Mouse (Mus musculus) midbrain, embryonic 15.5 days (tissue): ENCODE results near the gene Gpr15. TPM values are rescaled to one million over a fixed set of nuclear protein-coding genes. Genes with fewer than 3 reads are reported as not detected.

Experiments used
- ATAC-seq: fragments of 200-750 bp; cut with Nextera tagmentation; replicated peaks from 2 replicates; pipeline ENCODE4 v1.8.0; 2017; ENCODE audit warnings: moderate TSS enrichment
- H3K27ac ChIP-seq: fragments of 300-500 bp; sonication (generic); 2 replicates; pipeline ENCODE4 v1.5.1; 2015; ENCODE audit warnings: mild to moderate bottlenecking, inconsistent platforms
- H3K27me3 ChIP-seq: fragments of 300-500 bp; sonication (generic); replicated peaks from 2 replicates; pipeline ENCODE4 v1.6.1; 2015; ENCODE audit warnings: inconsistent platforms
- H3K36me3 ChIP-seq: fragments of 300-500 bp; sonication (generic); replicated peaks from 2 replicates; pipeline ENCODE4 v1.6.1; 2015; ENCODE audit warnings: inconsistent platforms
- H3K4me1 ChIP-seq: fragments of 300-500 bp; sonication (generic); 2 replicates; pipeline ENCODE4 v1.6.1; 2015; ENCODE audit warnings: inconsistent platforms
- H3K4me2 ChIP-seq: fragments of 300-500 bp; sonication (generic); 2 replicates; pipeline ENCODE4 v1.6.1; 2015; ENCODE audit warnings: inconsistent platforms, mild to moderate bottlenecking, moderate library complexity
- H3K4me3 ChIP-seq: fragments of 300-500 bp; sonication (generic); 2 replicates; pipeline ENCODE4 v1.5.1; 2015; ENCODE audit warnings: mild to moderate bottlenecking, inconsistent platforms
- H3K9ac ChIP-seq: fragments of 300-500 bp; sonication (generic); 2 replicates; pipeline ENCODE4 v1.6.1; 2015; ENCODE audit warnings: mild to moderate bottlenecking, inconsistent platforms
- H3K9me3 ChIP-seq: fragments of 300-500 bp; sonication (generic); 2 replicates; pipeline ENCODE4 v1.6.1; 2016; ENCODE audit warnings: inconsistent platforms
- WGBS: fragments of 180-500 bp; shearing (Covaris S2); methylation state at CpG from one replicate; pipeline ENCODE4 v1.1.7; 2015; ENCODE audit warnings: mixed read lengths; 5-methylcytosine and 5-hydroxymethylcytosine counted together
- polyA plus RNA-seq: library from polyadenylated mRNA; unstranded; fragments of >200 nt; fragmentation: Nextera tagmentation; extraction: Ambion mirVana; gene quantifications from 2 replicates; pipeline ENCODE4 v1.2.1, GENCODE M21; 2015

The Gpr15 gene
- polyA plus RNA-seq, 1 experiment from 2014 or later: 0.13 TPM

- 64% methylated on average over 4 of the region's 4 CpGs for WGBS
- ATAC-seq: no peak
- Histone ChIP-seq H3K9me3 (no peaks in the 10 kb centered on the region), H3K9ac (no peak overlapping the region), H3K36me3 (no peaks in the 10 kb centered on the region), H3K27me3 (no peaks in the 10 kb centered on the region), H3K27ac (no peak overlapping the region), H3K4me3 (no peak overlapping the region), H3K4me2 (no peak overlapping the region), H3K4me1 (no peaks in the 10 kb centered on the region)
Measured at GRCm38 (mm10) chr16:58715018-58715417, 3.9 kb downstream of the Gpr15 start.

DNA sequence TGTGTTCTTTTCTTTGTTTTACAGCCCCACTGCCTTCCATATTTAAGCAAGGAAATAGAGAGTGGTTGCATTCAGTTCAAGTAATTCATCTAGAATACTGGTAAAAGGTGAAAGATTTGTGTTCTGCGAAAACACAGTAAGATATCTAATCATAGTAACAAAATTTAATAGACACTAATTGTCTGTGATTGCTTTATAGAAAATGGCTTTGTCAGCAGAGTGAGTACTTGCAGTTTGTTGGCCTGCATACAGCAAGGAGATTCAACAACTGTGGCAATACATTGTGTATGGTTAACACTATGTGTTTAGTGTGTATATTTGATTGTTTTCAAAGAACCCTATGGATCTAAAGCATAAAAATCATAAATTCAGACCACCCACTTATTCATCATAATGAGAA is 5.7 kb downstream of the Gpr15 start:
- Histone ChIP-seq H3K9ac (no peak overlapping the region), H3K36me3 (no peaks in the 10 kb centered on the region), H3K4me1 (no peaks in the 10 kb centered on the region), H3K27me3 (no peaks in the 10 kb centered on the region), H3K4me2 (no peak overlapping the region), H3K27ac (no peak overlapping the region), H3K4me3 (no peak overlapping the region), H3K9me3 (no peaks in the 10 kb centered on the region)
- no peak for ATAC-seq
- 84% methylated on average over 1 of the region's 1 CpGs for WGBS

DNA sequence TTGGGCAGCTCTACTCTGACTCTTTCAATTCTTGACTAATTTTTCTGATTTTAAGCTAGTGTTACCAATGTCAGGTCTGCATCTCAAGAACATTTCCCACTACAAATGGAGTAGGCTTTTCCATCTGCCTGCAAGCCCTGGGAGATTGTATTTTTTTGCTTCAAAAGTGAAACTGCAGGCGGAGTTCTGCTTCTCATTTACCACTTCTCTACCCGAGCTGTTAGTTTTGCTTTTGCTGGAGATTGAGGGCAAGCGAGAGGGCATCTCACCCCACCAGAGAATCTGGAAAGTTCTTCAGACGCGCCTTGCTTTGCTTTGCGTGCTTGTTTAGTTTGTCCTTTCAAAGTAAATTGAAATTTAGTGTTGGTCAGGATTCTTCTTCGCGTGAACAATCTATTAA is 6.6 kb downstream of the Gpr15 start:
- ATAC-seq: no peak
- no peaks in the 10 kb centered on the region for H3K36me3 ChIP-seq
- H3K27me3 ChIP-seq: no peaks in the 10 kb centered on the region
- no peak overlapping the region for H3K4me2 ChIP-seq
- H3K4me1 ChIP-seq: no peaks in the 10 kb centered on the region
- H3K9ac ChIP-seq: no peak overlapping the region
- WGBS: 85% methylated on average over 8 of the region's 8 CpGs
- no peak overlapping the region for H3K4me3 ChIP-seq
- no peaks in the 10 kb centered on the region for H3K9me3 ChIP-seq
- no peak overlapping the region for H3K27ac ChIP-seq

DNA sequence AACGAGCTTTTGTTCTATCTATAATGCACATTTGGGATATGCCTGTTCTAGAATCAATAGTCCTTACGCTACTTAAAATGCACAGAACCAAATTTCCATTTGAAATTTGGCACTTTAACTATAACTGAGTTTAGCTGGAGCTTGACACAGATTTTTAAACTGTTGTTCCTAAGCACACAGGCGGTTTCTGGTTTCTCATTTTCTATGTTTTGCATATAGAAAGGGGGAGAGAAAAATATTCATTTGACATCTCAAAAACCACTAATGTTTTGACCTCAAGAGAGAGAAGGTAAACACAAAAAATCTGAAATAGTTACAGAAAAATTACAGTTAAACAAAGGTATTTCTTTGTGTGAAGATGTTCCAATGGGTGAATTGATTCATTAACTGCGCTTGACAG is 9.3 kb downstream of the Gpr15 start:
- no peak overlapping the region for H3K4me2 ChIP-seq
- 77% methylated on average over 4 of the region's 4 CpGs for WGBS
- no peak overlapping the region for H3K27ac ChIP-seq
- H3K4me3 ChIP-seq: no peak overlapping the region
- no peaks in the 10 kb centered on the region for H3K27me3 ChIP-seq
- no peak for ATAC-seq
- no peaks in the 10 kb centered on the region for H3K36me3 ChIP-seq
- H3K9me3 ChIP-seq: no peaks in the 10 kb centered on the region
- no peak overlapping the region for H3K9ac ChIP-seq
- H3K4me1 ChIP-seq: no peaks in the 10 kb centered on the region

DNA sequence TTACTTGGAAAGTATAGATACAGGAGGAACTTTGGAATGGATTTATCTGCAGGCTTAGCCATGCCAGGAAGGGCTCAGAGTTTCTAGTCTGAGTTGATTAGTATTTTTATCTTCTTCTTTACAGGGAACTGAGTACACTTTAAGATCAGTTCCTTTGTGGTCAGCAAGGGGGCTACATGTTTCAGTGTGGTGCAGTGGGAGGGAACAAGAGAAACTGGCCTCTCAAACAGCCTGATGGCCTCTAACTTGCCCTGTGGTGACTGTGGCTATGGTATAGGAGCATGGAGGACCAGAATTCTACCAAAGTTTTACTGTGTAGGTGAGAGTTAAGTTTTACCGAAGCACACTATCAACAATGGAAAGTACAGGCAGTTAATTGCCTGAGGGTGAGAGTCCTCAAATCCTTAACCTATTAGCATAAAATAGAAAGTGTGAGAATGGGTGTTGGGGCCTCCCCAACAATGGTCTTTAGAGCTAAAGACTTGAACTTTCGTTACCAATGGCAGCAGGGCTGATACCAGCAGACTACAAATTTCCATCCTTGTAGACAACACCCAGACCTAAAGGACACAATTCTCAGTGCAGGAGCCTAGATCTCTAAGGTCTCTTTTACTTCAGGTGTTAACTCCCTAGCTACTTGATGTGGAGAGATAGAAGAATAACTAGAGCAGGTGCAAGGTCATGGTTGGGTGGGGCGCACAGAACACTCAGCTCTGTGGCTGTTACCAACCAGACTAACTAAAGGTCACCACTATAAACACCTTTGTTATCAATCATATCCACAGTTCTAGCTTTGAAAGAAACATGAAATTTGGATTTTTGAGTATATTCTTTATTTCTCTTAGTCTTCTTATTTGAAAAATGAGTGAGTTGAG is 10.0 kb downstream of the Gpr15 start:
- 85% methylated on average over 3 of the region's 3 CpGs for WGBS
- H3K36me3 ChIP-seq: no peaks in the 10 kb centered on the region
- no peak overlapping the region for H3K27ac ChIP-seq
- H3K4me2 ChIP-seq: no peak overlapping the region
- no peaks in the 10 kb centered on the region for H3K9me3 ChIP-seq
- H3K27me3 ChIP-seq: no peaks in the 10 kb centered on the region
- no peak overlapping the region for H3K4me3 ChIP-seq
- no peak for ATAC-seq
- no peaks in the 10 kb centered on the region for H3K4me1 ChIP-seq
- H3K9ac ChIP-seq: no peak overlapping the region

- 93% methylated on average over 4 of the region's 4 CpGs for WGBS
- Histone ChIP-seq H3K4me2 (no peak overlapping the region), H3K4me1 (no peaks in the 10 kb centered on the region), H3K4me3 (no peak overlapping the region), H3K36me3 (no peaks in the 10 kb centered on the region), H3K27me3 (no peaks in the 10 kb centered on the region), H3K27ac (no peak overlapping the region), H3K9me3 (no peaks in the 10 kb centered on the region), H3K9ac (no peak overlapping the region)
- ATAC-seq: no peak
Measured at GRCm38 (mm10) chr16:58707276-58707905, 11.5 kb downstream of the Gpr15 start.

GRCm38 (mm10) chr16:58704999-58705398 is 13.9 kb downstream of the Gpr15 start:
- ATAC-seq: peak; percentile 84
- H3K36me3 ChIP-seq: no peaks in the 10 kb centered on the region
- H3K9me3 ChIP-seq: no peaks in the 10 kb centered on the region

GRCm38 (mm10) chr16:58703382-58704124 is 15.3 kb downstream of the Gpr15 start:
- H3K36me3 ChIP-seq: no peaks in the 10 kb centered on the region
- no peaks in the 10 kb centered on the region for H3K9me3 ChIP-seq
- 55% methylated on average over 10 of the region's 10 CpGs for WGBS
- H3K27ac ChIP-seq: no peak overlapping the region
- H3K9ac ChIP-seq: no peak overlapping the region
- ATAC-seq: no peak
- no peak overlapping the region for H3K4me2 ChIP-seq
- H3K4me1 ChIP-seq: no peaks in the 10 kb centered on the region
- H3K27me3 ChIP-seq: no peaks in the 10 kb centered on the region
- no peak overlapping the region for H3K4me3 ChIP-seq

More at GRCm38 (mm10) chr16:58704999-58705398, 13.9 kb downstream of the Gpr15 start:
- Histone ChIP-seq H3K4me1 (no peaks in the 10 kb centered on the region), H3K27me3 (no peaks in the 10 kb centered on the region), H3K4me3 (no peak overlapping the region), H3K9ac (no peak overlapping the region), H3K4me2 (no peak overlapping the region), H3K27ac (no peak overlapping the region)

GRCm38 (mm10) chr16:58702329-58702932 is 16.4 kb downstream of the Gpr15 start:
- no peak overlapping the region for H3K4me2 ChIP-seq
- no peaks in the 10 kb centered on the region for H3K4me1 ChIP-seq
- H3K36me3 ChIP-seq: no peaks in the 10 kb centered on the region
- no peak overlapping the region for H3K4me3 ChIP-seq
- no peaks in the 10 kb centered on the region for H3K9me3 ChIP-seq
- 88% methylated on average over 10 of the region's 10 CpGs for WGBS
- ATAC-seq: no peak
- H3K27ac ChIP-seq: no peak overlapping the region
- H3K9ac ChIP-seq: no peak overlapping the region
- no peaks in the 10 kb centered on the region for H3K27me3 ChIP-seq

DNA sequence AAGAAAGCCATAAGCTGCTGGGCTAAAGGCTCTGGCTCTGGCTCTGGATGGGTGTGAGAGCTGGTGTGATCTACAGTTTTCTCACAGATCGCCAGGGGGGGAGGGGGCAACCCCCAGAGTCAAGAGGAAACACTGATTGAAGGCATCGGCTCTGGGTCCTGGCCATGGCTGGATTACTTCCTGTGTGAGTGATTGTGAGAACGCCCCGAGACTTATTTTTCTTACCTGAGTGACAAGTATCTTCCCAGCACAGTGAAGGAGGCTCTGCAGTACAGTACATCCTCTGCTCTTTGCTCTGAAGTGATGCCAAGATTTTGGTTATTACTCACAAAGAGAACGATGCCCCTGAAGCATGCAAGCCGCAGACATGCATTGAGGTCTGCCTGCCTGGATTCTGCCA is 17.1 kb downstream of the Gpr15 start:
- Histone ChIP-seq H3K4me1 (no peaks in the 10 kb centered on the region), H3K9ac (no peak overlapping the region), H3K9me3 (no peaks in the 10 kb centered on the region), H3K36me3 (no peaks in the 10 kb centered on the region), H3K4me3 (no peak overlapping the region), H3K4me2 (no peak overlapping the region), H3K27me3 (no peaks in the 10 kb centered on the region), H3K27ac (no peak overlapping the region)
- ATAC-seq: no peak
- WGBS: 85% methylated on average over 6 of the region's 6 CpGs

GRCm38 (mm10) chr16:58700816-58701424 is 17.9 kb downstream of the Gpr15 start:
- ATAC-seq: no peak
- Histone ChIP-seq H3K9me3 (no peaks in the 10 kb centered on the region), H3K9ac (no peak overlapping the region), H3K4me1 (no peaks in the 10 kb centered on the region), H3K4me2 (no peak overlapping the region), H3K27me3 (no peaks in the 10 kb centered on the region), H3K36me3 (no peaks in the 10 kb centered on the region), H3K4me3 (no peak overlapping the region), H3K27ac (no peak overlapping the region)
- 90% methylated on average over 12 of the region's 12 CpGs for WGBS

DNA sequence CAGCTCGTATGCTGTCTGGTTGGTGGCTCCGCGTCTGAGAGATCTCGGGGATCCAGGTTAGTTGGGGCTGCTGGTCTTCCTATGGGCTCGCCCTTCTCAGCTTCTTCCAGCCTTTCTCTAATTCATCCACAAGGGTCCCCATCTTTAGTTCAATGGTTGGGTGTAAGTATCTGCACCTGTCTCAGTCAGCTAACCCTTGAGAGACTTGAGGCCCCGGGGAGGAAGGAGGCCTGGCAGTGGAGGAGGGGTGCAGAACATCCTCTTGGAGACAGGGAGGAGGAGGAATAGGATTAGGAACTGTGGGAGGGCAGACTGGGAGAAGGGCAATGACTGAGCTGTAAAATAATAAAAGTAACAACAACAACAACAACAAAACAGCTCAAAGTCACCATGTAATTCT is 18.7 kb downstream of the Gpr15 start:
- H3K9me3 ChIP-seq: no peaks in the 10 kb centered on the region
- H3K9ac ChIP-seq: no peak overlapping the region
- H3K4me2 ChIP-seq: no peak overlapping the region
- no peaks in the 10 kb centered on the region for H3K4me1 ChIP-seq
- no peak overlapping the region for H3K27ac ChIP-seq
- 82% methylated on average over 6 of the region's 6 CpGs for WGBS
- H3K36me3 ChIP-seq: no peaks in the 10 kb centered on the region
- ATAC-seq: no peak
- H3K4me3 ChIP-seq: no peak overlapping the region
- H3K27me3 ChIP-seq: no peaks in the 10 kb centered on the region
